Mouse (Mus musculus) monocyte, adult 5-6 weeks (primary cell): ENCODE data around the gene Rad51b. TPM values are rescaled to one million over a fixed set of nuclear protein-coding genes. Genes with fewer than 3 reads are reported as not detected.
"Not testable (repeated sequence)": the region's sequence is repeated elsewhere in the genome, so short reads cannot be mapped to it uniquely, and the experiment has no call there.

Source experiments
- ATAC-seq: fragments of 153-309, 156-312 bp; replicated peaks from 2 replicates; pipeline ENCODE4 v1.8.0; 2017; ENCODE audit warnings: mild to moderate bottlenecking; ENCODE audit not compliant: low TSS enrichment, insufficient number of reproducible peaks, severe bottlenecking, poor library complexity, low FRiP score
- total RNA-seq: library from RNA; stranded (forward); fragments of 200-1000, 200-491, 200-594 nt; gene quantifications from 3 replicates; pipeline ENCODE4 v1.2.3, GENCODE M21; 2017

The Rad51b gene
- 0.29 TPM in 1 of 3 replicates, not detected in the others for total RNA-seq

GRCm38 (mm10) chr12:79297121-79297576, at the start of gene Rad51b:
Gene Rad51b, plus strand, starts transcription at chr12:79297282.
- peak; percentile 85 for ATAC-seq

GRCm38 (mm10) chr12:79248110-79248509, 49.0 kb upstream of the Rad51b start:
- no peak for ATAC-seq

- 0 out of 2 replicates have a peak, but pooled peaks have one; percentile 22 for ATAC-seq
These were observed 43.6 kb upstream of the Rad51b start for GRCm38 (mm10) chr12:79253294-79254053.

GRCm38 (mm10) chr12:79254975-79255374, 42.1 kb upstream of the Rad51b start:
- no peak for ATAC-seq

- ATAC-seq = no peak
These were observed 36.9 kb upstream of the Rad51b start for GRCm38 (mm10) chr12:79260154-79260553.

- ATAC-seq = no peak
These were observed 36.0 kb upstream of the Rad51b start for GRCm38 (mm10) chr12:79261035-79261434.

GRCm38 (mm10) chr12:79272604-79273003, 24.5 kb upstream of the Rad51b start:
- no peak for ATAC-seq

GRCm38 (mm10) chr12:79279513-79280115, 17.5 kb upstream of the Rad51b start:
- ATAC-seq = no peak

- no peak for ATAC-seq
These were observed 14.5 kb upstream of the Rad51b start for GRCm38 (mm10) chr12:79282595-79282994.

GRCm38 (mm10) chr12:79292874-79293273, 4.2 kb upstream of the Rad51b start:
- ATAC-seq = no peak

- peak; percentile 96 for ATAC-seq
These were observed 811 bp upstream of the Rad51b start, which contains the start of gene Zfyve26 for GRCm38 (mm10) chr12:79296126-79296816. Gene Zfyve26, minus strand, starts transcription at chr12:79296304.

- no peak for ATAC-seq
These were observed 978 bp downstream of the Rad51b start for GRCm38 (mm10) chr12:79297884-79298636.

GRCm38 (mm10) chr12:79301802-79302201, 4.7 kb downstream of the Rad51b start:
- ATAC-seq = no peak

- no peak for ATAC-seq
These were observed 8.0 kb downstream of the Rad51b start for GRCm38 (mm10) chr12:79305131-79305530.

GRCm38 (mm10) chr12:79306013-79306412, 8.9 kb downstream of the Rad51b start:
- ATAC-seq = no peak

- no peak for ATAC-seq
These were observed 16.6 kb downstream of the Rad51b start for GRCm38 (mm10) chr12:79313721-79314120.

- no peak for ATAC-seq
These were observed 20.3 kb downstream of the Rad51b start for GRCm38 (mm10) chr12:79317339-79317738.

- ATAC-seq = peak; percentile 93
These were observed 23.8 kb downstream of the Rad51b start for GRCm38 (mm10) chr12:79320895-79321294.

- ATAC-seq = not testable (repeated sequence)
These were observed 25.5 kb downstream of the Rad51b start for GRCm38 (mm10) chr12:79322539-79322938.
